Mouse (Mus musculus) central nervous system, embryonic 14 days (tissue): ENCODE measurements around the gene Rabep2. TPM values are rescaled to one million over a fixed set of nuclear protein-coding genes. Genes with fewer than 3 reads are reported as not detected.

Experiments
- polyA plus RNA-seq: library from polyadenylated mRNA; depleted of rRNA; stranded (reverse); fragments of >200 nt; gene quantifications from 2 replicates; pipeline ENCODE4 v1.2.3, GENCODE M21; 2012; rRNA removed

Rabep2 gene
- 25.2 and 30.6 TPM in 2 replicates for polyA plus RNA-seq

DNA sequence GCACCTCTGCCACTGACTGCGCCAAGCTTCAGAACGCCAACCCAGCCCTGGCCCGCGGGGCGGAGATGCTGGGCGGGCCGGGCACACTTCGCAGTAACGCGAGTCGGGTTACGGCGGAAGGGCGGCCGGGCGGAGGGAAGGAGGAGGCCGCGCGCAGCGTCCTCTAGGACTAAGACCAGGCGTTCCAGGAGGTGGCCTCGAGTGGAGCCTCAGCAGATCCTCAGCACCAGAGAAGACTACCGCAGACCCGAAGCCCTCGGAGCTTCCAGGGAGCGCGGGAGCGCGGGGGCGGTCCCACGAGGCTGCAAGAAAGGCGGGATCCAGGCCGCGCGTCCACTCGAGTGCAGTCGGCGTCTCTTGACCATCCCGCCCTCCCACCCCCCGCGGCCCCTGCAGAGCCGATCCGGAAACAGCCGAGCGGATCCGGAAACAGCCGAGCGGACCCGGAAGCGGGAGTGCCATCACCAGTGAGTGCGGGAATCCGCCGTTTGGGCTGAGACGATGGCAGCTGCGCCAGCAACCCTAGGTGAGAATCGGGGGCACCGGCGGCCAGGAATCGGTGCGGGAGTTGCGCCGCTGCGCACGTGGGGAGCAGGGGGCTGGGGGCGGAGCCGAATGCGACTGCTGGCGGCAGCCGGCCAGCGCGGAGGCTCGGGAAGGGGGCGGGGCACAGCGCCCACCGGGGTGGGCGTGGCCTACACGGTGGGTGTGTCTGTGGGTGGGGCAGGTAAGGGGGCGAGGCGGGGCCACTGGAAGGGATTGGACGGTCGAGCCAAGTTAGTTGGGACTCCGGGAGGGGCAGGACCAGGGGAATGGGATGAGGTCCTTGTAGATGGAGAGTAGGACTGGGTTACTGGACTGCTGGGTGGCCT lies at the start of gene Rabep2:
Rabep2 (plus strand) TSS at position 129 of the 872 bp plus-strand sequence.

DNA sequence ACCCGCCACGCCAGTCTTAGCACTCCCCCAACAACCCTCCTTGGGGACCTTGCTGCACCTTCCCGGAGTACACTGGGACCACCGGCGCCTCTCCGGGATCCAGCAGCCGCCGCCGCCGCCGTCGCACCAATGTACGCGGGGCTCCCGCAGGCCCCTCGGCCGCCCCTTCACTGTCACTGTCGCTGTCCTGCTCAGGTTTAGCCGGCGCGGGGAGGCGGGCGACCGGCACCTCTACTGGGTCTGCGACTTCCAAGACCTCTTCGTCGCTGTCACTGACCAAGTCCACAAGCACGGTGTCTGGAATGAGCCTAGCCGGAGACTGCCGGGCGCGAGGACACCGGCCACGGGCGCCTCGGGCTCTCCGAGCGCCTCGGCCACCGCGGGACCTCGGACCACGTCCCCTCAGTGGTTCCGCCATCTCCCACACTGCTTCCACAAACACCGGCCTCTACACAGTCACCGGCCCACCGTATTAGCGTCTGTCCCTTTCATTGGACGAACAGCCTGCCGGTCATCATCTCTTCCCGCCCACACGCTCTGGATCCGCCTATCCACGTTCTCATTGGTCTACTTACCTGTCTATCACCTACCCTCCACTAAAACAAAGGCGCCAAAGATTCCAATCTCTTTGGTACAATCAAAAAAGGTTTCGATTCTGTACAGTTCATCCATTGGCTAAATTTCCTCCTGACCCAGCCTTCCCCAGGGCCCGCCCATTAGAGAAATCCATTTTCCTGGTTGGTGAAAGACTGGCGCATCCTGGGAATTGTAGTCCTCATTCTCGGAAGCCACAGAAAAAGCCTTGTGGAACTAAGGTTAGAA lies 32.0 kb upstream of the Rabep2 start, which contains the start of gene Nfatc2ip:
Nfatc2ip (minus strand) TSS at position 440 of the 822 bp plus-strand sequence.

DNA sequence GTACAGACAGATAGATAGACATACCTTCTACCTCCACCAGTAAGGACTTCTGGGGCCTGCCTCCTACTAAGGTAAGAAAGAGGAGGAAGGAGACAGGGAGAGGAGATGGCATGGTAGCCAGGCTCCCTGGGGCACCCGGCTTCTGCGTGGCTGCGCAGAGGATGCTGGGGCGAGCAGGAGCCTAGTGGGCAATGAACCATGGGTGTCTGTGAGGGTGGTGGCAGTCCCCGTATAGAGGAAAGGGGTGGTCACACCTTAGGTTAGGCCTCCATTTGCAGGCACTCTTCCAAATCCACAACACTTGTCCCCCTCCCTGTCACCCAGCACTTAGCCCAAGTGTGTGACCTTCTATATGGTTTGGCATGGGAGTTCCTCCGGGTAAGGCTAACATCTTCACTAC lies 13.8 kb upstream of the Rabep2 start, which contains the start of gene Cd19:
Cd19 (minus strand) TSS at position 165 of the 400 bp plus-strand sequence.

DNA sequence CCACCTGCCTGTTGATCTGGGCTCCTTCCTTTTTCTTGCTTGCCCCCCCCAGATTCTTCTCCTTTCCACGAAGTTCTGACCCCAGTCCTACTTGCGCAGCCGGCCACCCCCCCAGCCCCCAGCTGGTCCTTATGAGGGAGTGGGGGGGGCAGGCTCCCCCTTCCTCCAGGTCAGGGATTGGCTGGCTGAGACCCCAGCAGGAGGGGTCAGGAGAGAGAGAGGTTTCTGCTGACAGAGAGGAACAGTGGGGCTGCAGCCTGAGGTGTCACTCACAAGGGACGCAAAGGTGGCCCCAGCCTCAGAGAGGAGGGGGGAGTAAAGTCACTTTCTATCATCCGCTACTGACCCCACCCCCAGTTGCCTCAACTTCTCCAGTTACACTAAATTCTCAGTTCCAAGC lies 34.4 kb downstream of the Rabep2 start, which contains the start of gene Atp2a1:
Atp2a1 (minus strand) TSS at position 105 of the 400 bp plus-strand sequence.

DNA sequence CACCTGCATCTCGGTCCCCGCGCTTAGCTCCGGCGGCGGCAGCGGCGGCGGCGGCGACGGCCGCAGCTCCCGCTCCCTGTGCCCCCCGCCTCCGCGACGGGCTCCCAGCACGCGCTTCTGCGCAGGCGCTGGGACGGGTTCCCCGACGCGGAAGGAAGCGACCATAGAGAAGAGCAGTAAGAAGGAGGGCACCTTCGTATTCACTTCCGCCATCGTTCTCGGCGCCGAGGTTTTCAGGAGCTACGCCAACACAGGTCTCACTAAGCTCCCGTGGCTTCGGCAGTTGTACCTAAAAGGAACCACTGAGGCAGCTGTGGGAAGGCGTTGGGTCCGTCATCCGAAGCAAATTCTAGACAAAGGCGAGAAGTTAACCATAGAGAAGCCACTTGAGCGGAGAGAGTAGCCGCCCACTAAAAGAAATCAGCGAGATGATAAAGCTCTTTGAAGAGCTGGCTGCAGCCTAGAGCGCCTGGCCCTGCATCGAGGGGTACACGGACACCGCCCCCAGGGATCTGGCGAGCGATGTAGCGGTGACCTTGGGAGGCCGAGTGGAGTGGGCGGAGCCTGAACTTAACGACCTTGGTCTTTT lies 46.5 kb downstream of the Rabep2 start, which contains the start of gene Sh2b1:
Sh2b1 (minus strand) TSS at position 432 of the 589 bp plus-strand sequence.

DNA sequence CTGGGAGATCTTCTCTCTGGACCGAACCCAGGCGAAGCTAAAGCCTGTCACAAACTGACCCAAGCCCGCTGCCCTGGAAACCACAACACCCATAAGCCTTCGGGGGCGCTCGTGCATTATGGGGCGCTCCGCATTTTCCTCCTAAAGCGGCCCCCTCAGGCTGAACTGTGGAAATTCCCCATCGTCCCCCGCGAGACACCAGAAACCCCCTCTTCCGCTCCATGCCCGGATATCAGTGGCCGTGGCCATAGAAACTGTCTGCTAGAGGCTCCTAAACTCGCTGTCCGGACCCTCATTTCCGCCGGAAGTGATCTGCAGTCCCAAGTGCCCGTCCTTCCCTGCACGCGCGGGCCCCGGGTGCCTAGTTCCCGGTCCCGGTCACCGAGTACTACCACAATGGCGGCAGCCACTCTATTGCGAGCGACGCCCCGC lies 58.5 kb downstream of the Rabep2 start, which contains the start of gene Tufm:
Tufm (plus strand) TSS at position 310 of the 432 bp plus-strand sequence.

Other genes with a start within 250 kb of the Rabep2 start
- 159 and 193 TPM in 2 replicates for gene Xpo6, start 228.3 kb upstream of the Rabep2 start, polyA plus RNA-seq
- 308 and 368 TPM in 2 replicates for gene Sbk1, start 156.1 kb upstream of the Rabep2 start, polyA plus RNA-seq
- gene Lat, start 59.2 kb upstream of the Rabep2 start, polyA plus RNA-seq: 2.3 and 3.1 TPM in 2 replicates
- gene Spns1, start 51.3 kb upstream of the Rabep2 start, polyA plus RNA-seq: 169 and 177 TPM in 2 replicates
- gene Nfatc2ip, start 32.0 kb upstream of the Rabep2 start, polyA plus RNA-seq: 12.3 and 14.0 TPM in 2 replicates
- gene Cd19, start 13.9 kb upstream of the Rabep2 start, polyA plus RNA-seq: 0.06 and 0.09 TPM in 2 replicates
- gene Atp2a1, start 34.3 kb downstream of the Rabep2 start, polyA plus RNA-seq: 0.54 and 17.8 TPM in 2 replicates
- 84.3 and 86.1 TPM in 2 replicates for gene Sh2b1, start 46.7 kb downstream of the Rabep2 start, polyA plus RNA-seq
- gene Tufm, start 58.6 kb downstream of the Rabep2 start, polyA plus RNA-seq: 113 and 115 TPM in 2 replicates
- gene Atxn2l, start 74.7 kb downstream of the Rabep2 start, polyA plus RNA-seq: 171 and 200 TPM in 2 replicates
- gene Eif3c, start 137.7 kb downstream of the Rabep2 start, polyA plus RNA-seq: 129 and 135 TPM in 2 replicates
- 0.49 and 0.66 TPM in 2 replicates for gene Apobr, start 156.2 kb downstream of the Rabep2 start, polyA plus RNA-seq
- gene Cln3, start 157.1 kb downstream of the Rabep2 start, polyA plus RNA-seq: 49.6 and 55.6 TPM in 2 replicates
- gene Il27, start 166.2 kb downstream of the Rabep2 start, polyA plus RNA-seq: 0.11 TPM in 1 of 2 replicates, not detected in the other
- 7.5 and 10.1 TPM in 2 replicates for gene Nupr1, start 202.1 kb downstream of the Rabep2 start, polyA plus RNA-seq
- gene Sgf29, start 220.6 kb downstream of the Rabep2 start, polyA plus RNA-seq: 57.0 and 60.0 TPM in 2 replicates
- 2.0 and 3.4 TPM in 2 replicates for gene Sult1a1, start 247.7 kb downstream of the Rabep2 start, polyA plus RNA-seq